Mouse (Mus musculus) kidney, postnatal 14 days (tissue): ENCODE measurements around the gene Brwd1.
A peak's percentile ranks its signal among the peaks of the same experiment; 100 is the strongest.
"Not testable (repeated sequence)": the region's sequence is repeated elsewhere in the genome, so short reads cannot be mapped to it uniquely, and the experiment has no call there.

Source experiments
- DNase-seq: peaks from one replicate; pipeline ENCODE4 v3.0.0; 2022; ENCODE audit warnings: mixed read lengths

The Brwd1 gene

DNA sequence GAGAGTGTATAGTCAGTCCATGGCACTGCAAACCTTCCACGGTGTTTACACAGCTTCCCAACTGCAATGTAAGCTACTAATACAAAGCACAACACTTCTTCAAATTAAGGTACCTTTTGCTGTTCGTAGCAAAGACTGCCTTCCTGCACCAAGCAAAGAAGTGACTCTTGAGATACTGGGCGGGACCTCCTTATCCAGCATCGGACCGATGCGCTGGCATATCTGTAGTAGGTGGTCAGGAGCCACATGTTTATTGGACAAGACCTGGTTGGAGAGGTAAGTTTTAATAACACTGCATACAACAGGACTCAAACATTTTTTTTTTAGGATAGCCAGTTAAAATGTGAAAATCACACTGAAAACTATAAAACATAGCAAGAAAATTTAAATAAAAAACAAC is 14.0 kb downstream of the Brwd1 start:
- DNase-seq = no peak

DNA sequence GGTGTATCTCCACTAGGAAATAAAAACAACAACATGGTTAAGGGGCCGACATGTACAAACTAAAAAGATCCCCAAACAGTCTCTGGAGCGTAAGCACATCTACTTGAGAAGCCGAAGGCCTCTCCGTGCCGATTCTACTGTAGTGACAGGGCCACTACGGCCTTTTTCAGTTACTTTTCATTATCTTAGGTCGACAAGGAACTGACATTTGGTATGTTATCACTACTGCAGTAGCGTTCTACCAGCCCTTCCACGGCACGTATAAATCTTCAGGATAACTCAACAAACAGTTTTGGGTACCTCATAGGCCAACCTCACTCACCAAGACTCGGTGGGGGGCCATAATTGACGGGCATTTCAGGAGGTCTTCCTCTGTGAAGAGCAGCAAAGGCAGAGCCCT is 16.2 kb downstream of the Brwd1 start:
- no peak for DNase-seq

DNA sequence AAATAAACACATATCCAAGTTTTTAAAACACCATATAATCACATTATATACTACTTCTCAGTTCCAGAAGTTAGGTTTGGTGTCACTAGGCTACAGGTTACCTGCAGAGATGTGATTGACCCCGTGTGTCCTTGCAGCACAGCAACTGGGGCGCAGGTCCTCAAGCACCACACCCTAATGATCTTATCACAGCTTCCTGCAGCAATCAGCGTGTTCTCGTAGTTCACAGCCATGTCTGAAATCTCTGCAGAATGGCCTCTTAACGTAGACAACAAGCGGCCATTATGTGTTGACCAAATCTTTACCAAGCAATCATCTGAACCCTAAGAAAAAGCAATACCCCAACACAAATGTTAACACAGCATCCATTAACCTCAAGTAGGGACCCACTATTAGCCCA is 17.7 kb downstream of the Brwd1 start:
- no peak for DNase-seq

DNA sequence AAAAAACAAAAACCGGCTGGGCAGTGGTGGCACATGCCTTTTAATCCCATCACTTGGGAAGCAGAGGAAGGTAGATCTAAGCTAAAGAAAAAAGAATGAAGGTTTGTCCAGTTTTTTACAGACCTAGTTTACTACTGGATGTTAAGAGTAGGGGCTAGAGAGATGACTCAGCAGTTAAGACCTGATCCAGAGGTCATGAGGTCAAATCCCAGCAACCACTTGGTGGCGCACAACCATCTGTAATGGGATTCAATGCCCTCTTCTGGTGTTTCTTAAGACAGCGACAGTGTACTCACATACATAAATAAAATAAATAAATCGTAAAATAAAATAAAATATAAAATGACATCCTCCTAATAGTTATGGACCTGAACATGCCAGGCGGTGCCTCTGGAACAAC is 38.2 kb downstream of the Brwd1 start:
- peak; percentile 58 for DNase-seq

DNA sequence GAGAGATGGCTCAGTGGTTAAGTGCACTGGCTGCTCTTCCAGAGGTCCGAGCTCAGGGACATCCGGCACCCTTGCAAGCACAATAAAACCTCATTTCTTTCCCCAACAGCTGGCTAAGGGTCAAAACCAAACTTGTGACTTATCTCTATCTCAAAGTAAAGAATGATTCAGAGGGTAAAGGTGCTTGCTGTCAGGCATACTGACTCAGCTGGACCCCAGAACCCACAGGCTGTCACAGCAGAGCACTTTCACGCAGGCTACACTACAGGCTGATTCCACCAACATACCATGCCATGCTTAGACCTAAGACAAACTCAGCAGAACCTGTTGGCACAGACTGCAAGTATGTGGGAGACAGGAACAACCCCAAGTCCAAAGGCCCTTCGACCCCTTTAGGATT is 41.6 kb downstream of the Brwd1 start:
- DNase-seq = no peak

DNA sequence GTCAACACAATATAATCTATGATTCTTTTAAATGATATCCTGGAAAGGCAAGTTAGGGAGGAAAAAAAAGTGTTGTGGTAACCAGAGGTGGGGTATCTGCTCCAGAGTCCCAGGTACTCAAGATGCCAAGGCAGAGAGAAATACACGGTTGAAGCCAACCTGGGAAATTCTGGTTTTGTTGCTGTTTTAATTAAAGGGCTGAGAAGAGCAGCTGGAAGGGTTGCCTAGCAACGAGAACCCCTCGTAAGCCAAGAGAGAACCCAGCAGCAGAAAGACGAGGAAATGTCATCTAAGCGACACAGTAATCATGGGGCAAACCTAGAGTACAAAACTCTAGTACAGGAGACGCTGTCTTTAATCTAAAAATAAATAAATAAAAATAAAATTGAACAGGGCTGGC is 42.8 kb downstream of the Brwd1 start:
- DNase-seq = no peak

DNA sequence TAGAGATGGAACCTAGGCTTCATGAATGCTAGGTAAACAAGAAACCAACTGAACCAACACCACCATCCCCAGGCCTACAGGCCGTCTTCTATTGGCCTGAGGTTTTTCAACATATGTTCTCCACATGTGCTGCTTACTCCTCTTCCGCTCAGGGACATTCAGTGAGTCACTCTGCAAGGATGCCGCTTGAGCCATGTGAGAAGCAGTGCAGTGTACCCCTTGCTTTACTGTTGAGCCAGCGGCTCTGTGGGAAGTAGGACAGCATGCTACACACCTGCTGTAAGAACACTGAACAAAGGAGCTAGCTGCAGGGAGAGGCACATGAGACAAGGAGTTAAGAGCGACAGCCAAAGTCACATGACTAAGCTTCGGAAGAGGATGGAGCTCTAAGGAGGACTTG is 47.9 kb downstream of the Brwd1 start:
- no peak for DNase-seq

DNA sequence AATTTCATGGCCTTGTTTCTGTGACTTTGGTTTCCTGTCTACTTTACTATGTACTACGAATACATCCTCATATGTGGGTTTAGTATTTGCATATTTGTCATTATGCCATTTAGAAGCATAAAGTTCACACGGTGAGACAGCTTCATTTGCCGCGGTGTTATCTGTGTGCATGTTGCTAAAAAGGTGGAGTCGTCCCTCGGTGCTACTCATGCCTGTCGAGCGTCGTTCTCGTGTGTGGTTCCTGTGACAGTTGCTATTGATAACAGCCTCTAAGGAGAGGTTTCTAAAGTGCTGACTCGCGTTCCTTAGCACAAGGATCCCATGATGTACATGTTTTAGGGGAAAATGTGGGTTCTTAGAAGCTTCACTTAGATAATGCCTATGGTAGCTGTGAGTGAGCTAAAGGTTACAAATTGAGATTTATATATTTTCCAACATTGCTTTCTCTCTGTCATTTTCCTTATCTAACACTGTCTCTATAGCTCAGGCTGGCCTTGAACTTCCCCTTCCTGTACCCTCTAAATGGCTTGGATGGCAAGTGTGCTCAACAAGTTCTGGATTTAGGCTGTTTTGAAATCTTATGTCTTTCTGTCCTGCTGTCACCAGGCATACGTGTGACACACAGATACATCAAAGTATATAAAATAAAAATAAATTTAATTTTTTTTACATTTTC is 49.8 kb downstream of the Brwd1 start:
- DNase-seq = no peak

DNA sequence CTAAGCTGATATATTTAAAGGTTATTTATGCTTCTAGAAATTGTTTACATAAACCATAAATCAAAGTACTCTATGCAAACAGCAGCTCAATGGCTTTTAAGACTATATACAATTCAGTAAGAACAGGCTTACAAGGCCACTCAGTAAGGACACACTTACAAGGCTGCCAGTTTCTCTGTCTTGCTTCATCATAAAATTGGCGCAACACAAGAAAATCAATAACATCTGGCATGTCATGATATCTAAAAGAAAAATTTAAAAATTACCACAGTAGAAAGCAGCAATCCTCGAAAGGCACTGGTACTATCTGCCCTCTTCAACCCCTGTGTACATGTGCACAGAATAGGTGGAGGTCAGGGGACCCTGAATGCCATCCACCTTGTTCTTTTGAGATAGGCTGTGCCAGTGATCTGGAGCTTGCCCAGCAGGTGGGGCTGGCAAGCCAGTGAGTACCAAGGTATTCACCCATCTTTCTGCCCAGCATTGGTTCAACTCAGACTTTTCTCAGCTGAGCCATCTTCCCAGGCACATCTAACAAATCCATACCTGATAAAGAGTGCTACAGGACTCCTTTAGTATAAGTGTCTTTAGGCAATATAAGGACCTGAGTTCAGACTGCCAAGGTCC is 51.7 kb downstream of the Brwd1 start:
- DNase-seq = peak; percentile 27

DNA sequence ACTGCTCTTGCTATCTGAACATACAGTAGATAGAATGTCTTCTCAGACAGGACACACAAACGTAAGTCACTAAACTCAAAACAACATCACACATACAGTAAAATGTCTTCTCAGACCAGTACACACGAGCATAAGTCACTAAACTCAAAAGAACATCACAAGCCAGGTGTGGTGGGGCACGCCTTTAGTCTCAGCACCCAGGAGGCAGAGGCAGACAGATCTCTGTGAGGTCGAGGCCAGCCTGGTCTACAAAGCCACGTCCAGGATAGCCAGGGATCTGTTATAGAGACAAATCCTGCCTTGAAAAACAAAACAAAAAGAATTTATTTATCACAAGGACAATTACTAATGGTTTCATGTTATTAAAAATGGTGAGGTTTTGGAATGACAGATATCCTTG is 56.1 kb downstream of the Brwd1 start:
- DNase-seq = no peak

DNA sequence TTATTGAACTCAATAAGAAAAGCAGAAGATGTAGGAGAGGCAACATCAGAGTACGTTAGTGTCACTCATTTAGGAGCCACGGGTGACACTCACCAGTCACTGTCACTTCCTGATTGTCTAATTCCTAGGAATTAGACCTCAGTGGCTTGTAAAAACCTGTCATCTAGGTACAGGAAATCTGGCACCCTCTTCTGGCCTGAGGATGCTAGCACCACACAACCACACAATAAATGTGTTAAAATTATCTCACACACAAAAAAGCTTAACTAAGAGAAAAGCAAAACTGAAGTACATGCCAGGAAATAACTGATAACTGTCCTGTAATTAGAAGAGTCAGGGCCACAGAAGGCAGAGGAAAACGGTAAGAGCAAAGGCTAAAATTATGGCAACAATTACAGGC is 57.1 kb downstream of the Brwd1 start:
- DNase-seq = no peak

DNA sequence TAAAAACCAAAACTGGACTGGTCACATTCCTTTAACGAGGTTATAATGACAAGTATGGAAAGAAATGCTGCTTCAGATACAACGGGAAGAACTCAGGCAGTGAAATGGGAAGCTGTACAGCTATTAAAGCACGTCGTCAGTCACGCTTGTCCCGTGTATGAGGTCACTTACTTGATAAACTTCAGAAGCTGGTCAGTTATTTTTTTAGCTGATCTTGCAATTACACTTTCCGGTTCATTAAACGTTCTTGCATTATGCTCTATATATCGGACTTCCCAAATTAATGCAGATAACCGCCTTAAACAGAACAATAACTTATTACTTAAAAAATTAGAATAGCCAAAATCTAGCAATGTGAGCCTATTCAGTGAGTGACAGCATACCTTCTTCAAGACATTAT is 61.3 kb downstream of the Brwd1 start:
- no peak for DNase-seq

DNA sequence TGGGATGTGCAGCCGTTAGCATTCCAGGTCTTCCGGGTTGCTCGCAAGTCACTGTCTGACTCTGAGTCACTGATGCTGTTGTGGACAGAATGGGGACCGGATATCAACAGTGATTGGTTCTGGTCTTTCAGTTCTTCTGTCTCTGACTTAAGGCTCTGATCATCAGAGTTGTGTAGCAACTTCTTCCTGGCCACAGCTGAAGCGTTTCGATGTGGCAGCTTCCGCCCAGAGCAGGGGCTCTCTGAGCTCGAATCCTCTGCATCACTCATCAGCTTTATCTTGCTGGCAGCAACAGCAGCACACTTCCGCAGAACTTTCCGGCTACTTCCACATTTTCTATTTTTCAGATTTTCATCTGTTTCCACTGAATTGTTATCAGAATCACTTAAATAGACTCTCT is 73.2 kb downstream of the Brwd1 start:
- not testable (repeated sequence) for DNase-seq

DNA sequence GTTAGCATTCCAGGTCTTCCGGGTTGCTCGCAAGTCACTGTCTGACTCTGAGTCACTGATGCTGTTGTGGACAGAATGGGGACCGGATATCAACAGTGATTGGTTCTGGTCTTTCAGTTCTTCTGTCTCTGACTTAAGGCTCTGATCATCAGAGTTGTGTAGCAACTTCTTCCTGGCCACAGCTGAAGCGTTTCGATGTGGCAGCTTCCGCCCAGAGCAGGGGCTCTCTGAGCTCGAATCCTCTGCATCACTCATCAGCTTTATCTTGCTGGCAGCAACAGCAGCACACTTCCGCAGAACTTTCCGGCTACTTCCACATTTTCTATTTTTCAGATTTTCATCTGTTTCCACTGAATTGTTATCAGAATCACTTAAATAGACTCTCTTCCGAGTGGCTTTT is 78.0 kb downstream of the Brwd1 start:
- not testable (repeated sequence) for DNase-seq

DNA sequence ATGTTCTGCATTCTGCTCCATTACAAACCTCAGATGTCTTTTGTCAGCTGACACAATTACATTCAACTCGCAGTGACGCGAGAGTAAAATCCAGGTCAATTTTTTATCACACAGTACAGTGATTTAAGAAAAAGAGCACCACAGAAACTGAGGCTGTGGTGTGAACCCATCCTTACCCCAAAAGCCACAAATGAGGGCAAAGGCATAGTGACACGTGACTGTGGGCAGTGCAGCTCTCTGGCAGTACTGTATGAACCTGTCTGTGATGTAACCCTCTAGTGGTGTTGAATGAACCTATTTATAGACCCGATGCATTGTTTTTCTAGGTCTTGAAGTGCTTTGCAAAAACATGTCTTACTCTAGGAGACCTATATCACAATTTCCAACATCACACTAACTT is 83.0 kb downstream of the Brwd1 start:
- DNase-seq = no peak

DNA sequence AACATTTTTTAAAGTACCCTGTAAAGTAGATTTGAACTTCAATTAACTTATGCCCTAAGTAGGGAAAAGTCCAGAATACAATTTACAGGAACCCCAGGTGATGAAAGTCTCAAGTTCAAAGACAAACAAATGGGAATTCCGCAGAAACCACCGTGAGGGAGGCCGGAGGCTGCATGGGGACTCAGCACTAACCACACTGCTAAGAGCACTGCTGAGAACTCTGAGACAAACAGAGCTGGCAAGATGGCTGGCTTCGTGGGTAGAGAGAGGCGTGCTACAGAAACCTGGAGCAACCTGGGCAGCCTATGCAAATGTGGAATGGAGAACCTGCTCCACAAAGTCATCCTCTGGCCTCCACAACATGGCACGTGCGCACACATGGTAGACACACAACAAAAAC is 86.2 kb downstream of the Brwd1 start:
- DNase-seq = no peak

DNA sequence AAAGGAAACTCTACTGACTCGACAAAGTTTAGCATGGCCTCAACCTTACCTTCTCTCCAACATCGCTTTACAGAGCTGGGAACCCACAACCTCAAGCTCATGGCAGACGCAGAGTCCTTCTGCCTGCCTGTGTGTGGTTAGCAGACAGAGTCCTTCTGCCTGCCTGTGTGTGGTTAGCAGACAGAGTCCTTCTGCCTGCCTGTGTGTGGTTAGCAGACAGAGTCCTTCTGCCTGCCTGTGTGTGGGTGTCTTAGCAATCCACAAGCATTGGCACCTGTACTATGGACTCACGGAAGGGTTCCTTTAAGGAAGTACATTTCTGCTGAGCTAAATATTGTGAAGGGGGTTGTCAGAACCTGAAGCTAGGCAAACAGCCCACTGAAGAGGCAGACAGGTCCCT is 87.8 kb downstream of the Brwd1 start:
- not testable (repeated sequence) for DNase-seq

DNA sequence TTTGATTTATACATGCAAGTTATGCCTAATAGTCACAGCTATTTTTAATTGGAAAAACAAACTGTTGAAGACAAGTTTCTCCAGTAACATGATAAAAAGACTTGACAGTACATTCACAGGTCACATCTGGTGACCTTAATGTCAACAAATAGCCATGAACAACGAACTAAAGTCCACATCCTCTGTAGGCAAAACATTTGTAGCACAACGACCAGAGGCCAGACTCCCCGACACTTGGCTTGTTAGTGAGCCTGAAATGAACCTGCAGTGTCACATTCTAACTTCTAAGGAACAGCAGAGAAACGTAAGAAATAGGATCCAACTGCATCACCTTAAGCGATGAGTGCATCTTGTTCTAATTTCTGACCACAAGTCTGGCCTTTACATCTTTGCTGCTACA is 89.7 kb downstream of the Brwd1 start:
- no peak for DNase-seq

DNA sequence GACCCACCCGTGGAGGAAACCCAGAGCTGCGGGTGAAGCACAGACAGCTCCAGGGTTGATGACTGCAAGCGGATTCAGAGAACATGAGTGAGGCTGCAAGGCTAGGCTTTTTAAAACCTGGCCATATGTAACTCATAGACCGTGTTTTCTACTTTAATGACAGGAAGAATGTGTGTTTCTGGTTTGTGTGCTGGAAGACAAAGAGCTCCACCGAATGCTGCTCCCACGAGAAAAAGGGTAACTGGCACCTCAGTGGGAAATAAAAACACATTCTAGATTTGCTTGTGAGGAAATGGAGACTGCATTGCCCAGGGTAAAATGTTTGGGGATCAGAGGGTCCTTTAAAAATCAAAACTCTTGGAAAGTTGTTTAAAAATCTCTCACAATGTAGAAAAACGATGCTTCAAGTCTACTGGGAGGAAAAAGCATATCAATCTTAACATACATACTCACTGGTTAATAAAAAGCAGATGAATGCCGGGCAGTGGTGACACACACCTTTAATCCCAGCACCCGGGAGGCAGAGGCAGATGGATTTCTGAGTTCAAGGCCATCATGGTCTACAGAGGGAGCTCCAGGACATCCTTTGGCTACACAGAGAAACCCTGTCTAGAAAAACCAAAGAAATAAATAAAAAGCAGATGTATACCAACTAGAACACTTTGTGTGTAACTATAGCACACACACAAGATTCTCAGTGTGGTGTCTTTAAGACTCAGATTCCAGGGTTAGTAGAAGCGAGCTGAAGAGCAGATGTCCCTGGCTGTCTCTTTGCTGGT is 91.0 kb downstream of the Brwd1 start:
- DNase-seq = peak; percentile 19

DNA sequence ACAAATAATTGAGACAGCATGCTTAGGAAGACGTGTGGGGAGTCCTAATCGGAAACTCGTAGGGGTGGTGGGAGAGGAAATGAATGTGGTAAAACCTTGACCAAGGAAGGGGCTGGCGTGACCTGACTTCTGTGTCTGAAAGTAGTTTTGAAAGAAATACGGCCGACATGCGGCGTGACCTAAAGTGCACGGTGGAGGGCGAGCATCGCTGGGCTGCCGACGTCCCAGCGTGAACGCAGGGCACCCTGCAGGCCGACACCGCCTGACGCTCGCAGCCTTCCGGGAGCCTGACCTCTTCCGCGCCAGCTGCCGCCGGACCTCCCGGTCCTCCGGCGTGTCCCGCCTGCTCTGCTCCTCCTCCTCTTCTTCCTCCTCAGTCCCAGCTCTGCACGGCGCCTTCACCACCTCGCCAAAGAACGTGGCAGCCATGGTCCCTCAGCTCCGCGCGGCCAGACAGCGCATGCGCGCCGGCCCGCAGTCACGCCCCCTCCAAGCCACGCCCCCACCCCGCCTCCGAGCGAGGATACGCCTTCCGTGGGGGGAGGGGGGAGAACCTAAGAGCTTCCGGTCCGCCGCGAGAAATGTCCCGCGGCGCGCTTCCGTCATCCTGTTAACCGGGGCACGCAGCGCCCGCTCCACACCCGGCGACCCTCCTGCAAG is 91.7 kb downstream of the Brwd1 start, which contains the start of gene Psmg1:
Psmg1 (minus strand) TSS at position 499 of the 660 bp plus-strand sequence.
- DNase-seq = peak; percentile 98

DNA sequence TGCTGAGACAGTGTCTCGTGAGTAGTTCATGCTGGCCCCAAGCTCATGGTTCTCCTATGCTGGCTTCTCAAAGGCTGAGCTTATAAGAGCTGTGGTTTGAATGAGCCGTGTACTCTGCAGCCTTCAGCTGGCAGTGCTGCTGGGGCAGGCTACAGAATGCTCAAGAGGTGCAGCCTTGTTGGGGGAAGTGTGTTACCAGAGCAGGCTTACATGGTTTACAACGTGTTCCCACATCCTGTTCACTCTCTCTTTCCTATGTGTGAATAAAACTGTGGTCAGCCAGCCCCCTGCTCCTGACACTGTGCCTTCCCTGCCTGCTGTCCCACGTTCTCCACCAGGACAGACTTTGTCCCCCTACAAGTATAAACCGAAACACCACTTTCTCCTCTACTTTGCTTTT is 97.4 kb downstream of the Brwd1 start:
- DNase-seq = no peak

DNA sequence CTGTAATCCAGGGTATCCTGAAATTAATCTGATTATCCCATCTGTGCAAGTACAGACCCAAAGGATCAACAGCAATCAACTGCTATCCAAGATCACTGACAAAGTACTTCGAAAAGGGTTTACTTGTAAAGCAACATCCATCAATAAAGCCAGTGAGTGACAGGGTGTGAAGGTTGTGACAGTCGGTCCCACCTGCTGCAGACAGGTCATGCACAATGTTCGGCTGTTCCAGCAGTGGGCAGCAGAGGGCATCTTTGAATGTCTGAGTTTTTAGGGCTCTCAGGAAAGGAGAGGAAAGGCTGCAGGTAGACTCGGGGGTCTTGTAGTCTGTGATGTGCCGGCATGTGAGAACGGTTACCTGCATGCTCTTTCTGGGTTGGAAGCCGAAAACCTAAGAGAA is 98.7 kb downstream of the Brwd1 start:
- no peak for DNase-seq

DNA sequence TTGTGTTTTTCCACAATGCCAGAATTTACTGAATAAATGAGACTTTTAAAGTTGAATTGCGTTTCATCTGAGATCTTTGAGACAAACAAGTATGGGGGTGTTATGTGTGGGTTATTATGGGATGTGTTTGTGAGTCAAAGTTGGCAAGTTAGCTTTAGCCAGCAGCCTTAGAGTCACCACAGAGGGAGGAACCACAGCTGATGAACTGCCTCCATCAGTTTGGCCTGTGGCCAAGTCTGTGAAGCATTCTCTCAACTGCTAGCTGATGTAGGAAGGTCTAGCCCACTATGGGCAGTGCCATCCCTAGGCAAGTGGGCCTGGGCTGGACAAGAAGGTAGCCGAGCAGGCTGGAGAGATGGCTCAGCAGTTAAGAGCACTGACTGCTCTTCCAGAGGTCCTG is 111.5 kb downstream of the Brwd1 start:
- no peak for DNase-seq

DNA sequence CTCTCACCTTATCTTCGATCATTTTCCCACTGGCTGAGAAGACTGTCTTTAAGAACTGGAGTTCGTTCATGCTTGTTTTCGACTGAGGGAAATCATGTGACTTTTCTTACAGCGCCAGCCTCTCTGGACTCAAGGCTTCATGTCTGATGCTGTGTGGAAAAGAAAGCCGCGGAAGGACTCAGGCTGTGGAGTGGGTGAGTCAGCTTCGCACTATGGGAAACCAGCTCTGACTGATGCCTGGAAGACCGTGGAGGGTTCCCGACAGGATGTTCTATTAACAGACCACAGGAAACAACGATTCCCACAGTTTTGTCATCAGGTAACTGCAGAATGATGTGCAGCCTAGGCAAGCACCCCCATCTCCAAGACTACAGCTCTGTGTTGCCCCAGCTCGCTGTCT is 114.9 kb downstream of the Brwd1 start:
- no peak for DNase-seq
